Mouse (Mus musculus) ES-E14 (cell line): ENCODE measurements at regions not wholly inside any gene's neighbourhood (a gene's known extent, or its start where the extent isn't known, plus 50 kb on each side); places are given as distances from the start of the nearest gene placed in this dataset.

Experiments used
- CHD2 ChIP-seq: IDR thresholded peaks from 2 replicates; pipeline ENCODE4 v1.6.1; 2014; ENCODE audit warnings: mild to moderate bottlenecking, low read depth, low read length, inconsistent platforms
- HCFC1 ChIP-seq: IDR thresholded peaks from 2 replicates; pipeline ENCODE4 v1.6.1; 2012; ENCODE audit warnings: low read length, inconsistent platforms, borderline replicate concordance; ENCODE audit not compliant: insufficient read depth
- ZC3H11A ChIP-seq: IDR thresholded peaks from 2 replicates; pipeline ENCODE4 v1.6.1; 2012; ENCODE audit warnings: low read depth, mild to moderate bottlenecking, inconsistent platforms, low read length, borderline replicate concordance
- ZNF384 ChIP-seq: IDR thresholded peaks from 2 replicates; pipeline ENCODE4 v1.6.1; 2012; ENCODE audit warnings: low read depth, low read length, inconsistent platforms

DNA sequence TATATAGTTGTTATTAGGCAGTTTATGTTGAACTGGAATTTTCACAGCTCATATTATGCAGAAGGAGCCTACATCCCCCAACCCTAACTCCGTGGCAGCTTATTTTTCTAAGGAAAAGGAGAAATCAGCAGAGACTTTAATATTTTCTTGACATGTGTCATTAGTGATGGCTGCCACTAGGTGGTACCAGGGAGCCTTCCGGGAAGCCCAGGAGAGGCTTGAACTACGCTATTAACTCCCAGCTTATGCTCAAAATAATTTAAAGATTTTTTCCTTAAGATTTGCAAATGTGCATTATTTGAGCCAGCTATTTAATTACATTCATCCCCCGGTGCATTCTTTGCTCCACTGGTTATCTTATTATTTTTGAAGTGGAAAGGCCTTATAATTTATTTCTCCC is 146.8 kb upstream of the Dmrta1 start:
- no peak for TF ChIP-seq ZNF384
- TF ChIP-seq CHD2 = no peak
- TF ChIP-seq HCFC1 = no peak
- peak; percentile 22; the same call in 1 of the 2 replicates for TF ChIP-seq ZC3H11A
